Mouse (Mus musculus) hindbrain, postnatal 0 days (tissue): ENCODE results near the gene Gm14296. TPM values are rescaled to one million over a fixed set of nuclear protein-coding genes. Genes with fewer than 3 reads are reported as not detected.
"Not testable (repeated sequence)": the region's sequence is repeated elsewhere in the genome, so short reads cannot be mapped to it uniquely, and the experiment has no call there.

Source experiments
- ATAC-seq: fragments of 200-750 bp; cut with Nextera tagmentation; 2 replicates; pipeline ENCODE4 v1.8.0; 2017; ENCODE audit warnings: mild to moderate bottlenecking, moderate TSS enrichment, moderate library complexity
- DNase-seq: peaks from one replicate; pipeline ENCODE4 v3.0.0-alpha.2; 2015; ENCODE audit warnings: low spot score
- H3K27ac ChIP-seq: fragments of 300-500 bp; sonication (generic); 2 replicates; pipeline ENCODE4 v1.5.1; 2014; ENCODE audit warnings: mild to moderate bottlenecking
- H3K27me3 ChIP-seq: fragments of 300-500 bp; sonication (generic); 2 replicates; pipeline ENCODE4 v1.6.1; 2014; ENCODE audit warnings: low read length, mixed read lengths; ENCODE audit not compliant: insufficient read depth
- H3K36me3 ChIP-seq: fragments of 300-500 bp; sonication (generic); 2 replicates; pipeline ENCODE4 v1.6.1; 2014; ENCODE audit warnings: low read length, mixed read lengths; ENCODE audit not compliant: insufficient read depth
- H3K4me1 ChIP-seq: fragments of 300-500 bp; sonication (generic); 2 replicates; pipeline ENCODE4 v1.6.1; 2014; ENCODE audit warnings: antibody characterized with exemption, low read length, mixed read lengths; ENCODE audit not compliant: insufficient read depth
- H3K4me2 ChIP-seq: fragments of 300-500 bp; sonication (generic); 2 replicates; pipeline ENCODE4 v1.6.1; 2014; ENCODE audit warnings: low read depth, mild to moderate bottlenecking, low read length, moderate library complexity, mixed read lengths
- H3K4me3 ChIP-seq: fragments of 300-500 bp; sonication (generic); 2 replicates; pipeline ENCODE4 v1.5.1; 2014; ENCODE audit warnings: low read length
- H3K9ac ChIP-seq: fragments of 300-500 bp; sonication (generic); replicated peaks from 2 replicates; pipeline ENCODE4 v1.6.1; 2014; ENCODE audit warnings: mild to moderate bottlenecking, low read length, moderate library complexity, mixed read lengths
- H3K9me3 ChIP-seq: fragments of 300-500 bp; sonication (generic); 2 replicates; pipeline ENCODE4 v1.6.1; 2016; ENCODE audit warnings: low read length, mixed read lengths
- WGBS: fragments of 180-500 bp; shearing (Covaris S2); extraction: QIAGEN DNeasy Blood & Tissue Kit; methylation state at CpG from one replicate; pipeline ENCODE4 v1.1.7; 2014; 5-methylcytosine and 5-hydroxymethylcytosine counted together
- polyA plus RNA-seq: library from polyadenylated mRNA; unstranded; fragments of >200 nt; fragmentation: Nextera tagmentation; extraction: Ambion mirVana; gene quantifications from 2 replicates; pipeline ENCODE4 v1.2.1, GENCODE M21; 2015
- total RNA-seq: library from RNA; depleted of rRNA; stranded (reverse); fragments of >200 nt; gene quantifications from 2 replicates; pipeline ENCODE4 v1.2.3, GENCODE M21; 2014; rRNA removed

Gene Gm14296
- total RNA-seq = 7.4 and 11.7 TPM in 2 replicates
- 6.8 and 9.6 TPM in 2 replicates for polyA plus RNA-seq

DNA sequence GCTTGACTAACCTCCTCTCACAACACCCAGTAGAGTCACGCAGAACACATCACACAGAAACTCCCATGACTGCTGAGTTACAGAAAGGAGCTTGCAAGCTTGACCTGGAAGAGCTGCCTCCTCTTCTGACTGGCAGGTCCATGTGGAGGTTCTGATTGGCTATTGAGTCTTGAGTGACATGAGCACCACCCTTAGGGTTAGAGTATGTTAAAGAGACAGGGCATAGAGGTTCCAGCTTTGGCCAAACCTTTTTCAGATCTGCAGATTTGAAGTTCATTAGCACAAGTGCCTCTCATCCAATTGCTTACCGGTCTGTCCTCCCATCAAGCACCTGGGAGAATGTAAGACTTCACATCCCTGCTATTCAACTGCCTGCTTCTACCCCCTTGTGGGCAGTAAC lies at the start of gene Gm14296:
Gene Gm14296 (minus strand): TSS at position 101 of the 400 bp plus-strand sequence.
- not testable (repeated sequence) for H3K36me3 ChIP-seq, H3K27ac ChIP-seq, H3K4me2 ChIP-seq, DNase-seq, H3K9ac ChIP-seq, H3K9me3 ChIP-seq, ATAC-seq, H3K27me3 ChIP-seq, H3K4me1 ChIP-seq, H3K4me3 ChIP-seq
- WGBS = no CpG with 5 or more reads among the region's 2 CpGs

DNA sequence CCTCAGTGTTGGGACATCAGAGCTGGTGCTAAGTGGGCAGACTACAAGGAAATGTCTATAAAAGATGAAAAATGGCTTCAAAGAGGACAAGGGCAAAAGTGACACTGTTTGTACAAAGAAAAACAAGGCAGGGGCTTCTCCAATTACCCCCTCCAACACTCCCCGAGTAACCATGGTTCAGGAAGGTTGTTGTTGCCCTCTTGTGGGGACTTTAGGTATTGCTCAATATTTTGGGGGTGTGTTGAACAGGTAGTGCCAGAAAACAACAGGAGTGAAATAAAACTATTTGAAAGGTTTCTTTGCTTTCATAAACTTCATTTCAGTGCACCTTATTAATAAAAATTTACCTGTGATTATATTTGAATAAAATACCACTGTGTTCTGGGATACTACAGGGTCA lies 22.1 kb downstream of the Gm14296 start:
- H3K4me2 ChIP-seq, H3K9me3 ChIP-seq, DNase-seq, H3K27me3 ChIP-seq, H3K4me3 ChIP-seq, H3K36me3 ChIP-seq, H3K27ac ChIP-seq, H3K4me1 ChIP-seq, H3K9ac ChIP-seq, ATAC-seq: not testable (repeated sequence)
- WGBS = no CpG with 5 or more reads among the region's 1 CpGs

Other genes starting within 250 kb of the Gm14296 start
- gene Gm14305, start 219.5 kb downstream of the Gm14296 start, total RNA-seq = 23.9 and 26.8 TPM in 2 replicates
- 47.2 and 48.3 TPM in 2 replicates for gene Gm14305, start 219.5 kb downstream of the Gm14296 start, polyA plus RNA-seq
- gene Gm14295, start 129.2 kb downstream of the Gm14296 start, total RNA-seq = 9.4 and 9.6 TPM in 2 replicates
- 20.2 and 22.5 TPM in 2 replicates for gene Gm14295, start 129.2 kb downstream of the Gm14296 start, polyA plus RNA-seq
- gene Gm14408, start 96.7 kb downstream of the Gm14296 start, total RNA-seq = not detected in 2 replicates
- not detected in 2 replicates for gene Gm14408, start 96.7 kb downstream of the Gm14296 start, polyA plus RNA-seq
- gene Gm14419, start 73.1 kb upstream of the Gm14296 start, total RNA-seq = 0.43 and 1.7 TPM in 2 replicates
- 9.8 and 12.6 TPM in 2 replicates for gene Gm14419, start 73.1 kb upstream of the Gm14296 start, polyA plus RNA-seq
- gene Gm14401, start 146.5 kb upstream of the Gm14296 start, total RNA-seq = not detected in 2 replicates
- gene Gm14401, start 146.5 kb upstream of the Gm14296 start, polyA plus RNA-seq = 0.21 TPM in 1 of 2 replicates, not detected in the other